Mouse (Mus musculus): ENCODE measurements around the gene Btbd2. TPM values are rescaled to one million over a fixed set of nuclear protein-coding genes. Genes with fewer than 3 reads are reported as not detected.

The Btbd2 gene
- polyA plus RNA-seq, 1 experiment from 2014 or later, result 85.9 TPM

GRCm38 (mm10) chr10:80697393-80697787, 40.5 kb upstream of the Btbd2 start:
- WGBS, result 90% methylated on average over 8 of the region's 8 CpGs
- Histone ChIP-seq H3K36me3 (replicated peaks) (0 out of 2 replicates have a peak, but pooled peaks cover 3% of the 10 kb centered on the region), H3K4me3 (no peak overlapping the region), H3K4me2 (no peak overlapping the region), H3K9ac (no peak overlapping the region), H3K27ac (no peak overlapping the region), H3K9me3 (no peaks in the 10 kb centered on the region), H3K27me3 (replicated peaks) (no peaks in the 10 kb centered on the region), H3K4me1 (peaks cover 24% of the 10 kb centered on the region)
- ATAC-seq (replicated peaks), result no peak

GRCm38 (mm10) chr10:80696502-80697392, 39.9 kb upstream of the Btbd2 start:
- ATAC-seq (replicated peaks), result no peak
- 0 out of 2 replicates have a peak, but pooled peaks cover 3% of the 10 kb centered on the region for H3K36me3 ChIP-seq (replicated peaks)
- H3K4me1 ChIP-seq, result peaks cover 24% of the 10 kb centered on the region
- H3K9ac ChIP-seq, result no peak overlapping the region
- no peak overlapping the region for H3K4me3 ChIP-seq
- WGBS, result 74% methylated on average over 12 of the region's 12 CpGs
- no peak overlapping the region for H3K4me2 ChIP-seq
- H3K27ac ChIP-seq, result no peak overlapping the region
- H3K9me3 ChIP-seq, result no peaks in the 10 kb centered on the region
- no peaks in the 10 kb centered on the region for H3K27me3 ChIP-seq (replicated peaks)

GRCm38 (mm10) chr10:80695801-80696501, 39.1 kb upstream of the Btbd2 start:
- no peak for ATAC-seq (replicated peaks)
- 76% methylated on average over 10 of the region's 10 CpGs for WGBS
- Histone ChIP-seq H3K4me2 (no peak overlapping the region), H3K36me3 (replicated peaks) (peaks cover 6% of the 10 kb centered on the region; the same call in 1 of the 2 replicates), H3K4me3 (no peak overlapping the region), H3K27ac (no peak overlapping the region), H3K4me1 (peaks cover 20% of the 10 kb centered on the region), H3K9me3 (no peaks in the 10 kb centered on the region), H3K9ac (no peak overlapping the region), H3K27me3 (replicated peaks) (no peaks in the 10 kb centered on the region)

GRCm38 (mm10) chr10:80695186-80695585, 38.3 kb upstream of the Btbd2 start:
- H3K9ac ChIP-seq, result no peak overlapping the region
- no peaks in the 10 kb centered on the region for H3K27me3 ChIP-seq (replicated peaks)
- no peak overlapping the region for H3K27ac ChIP-seq
- no peak for ATAC-seq (replicated peaks)
- 84% methylated on average over 2 of the region's 2 CpGs for WGBS
- no peak overlapping the region for H3K4me2 ChIP-seq
- H3K4me3 ChIP-seq, result no peak overlapping the region
- H3K9me3 ChIP-seq, result no peaks in the 10 kb centered on the region
- H3K36me3 ChIP-seq (replicated peaks), result peaks cover 10% of the 10 kb centered on the region
- peaks cover 12% of the 10 kb centered on the region for H3K4me1 ChIP-seq

- WGBS, result 90% methylated on average over 13 of the region's 13 CpGs
- Histone ChIP-seq H3K4me2 (no peak overlapping the region), H3K36me3 (replicated peaks) (peaks cover 19% of the 10 kb centered on the region), H3K4me3 (no peak overlapping the region), H3K27me3 (replicated peaks) (no peaks in the 10 kb centered on the region), H3K9ac (no peak overlapping the region), H3K9me3 (no peaks in the 10 kb centered on the region), H3K27ac (no peak overlapping the region), H3K4me1 (peaks cover 7% of the 10 kb centered on the region; the same call in 1 of the 2 replicates)
- no peak for ATAC-seq (replicated peaks)
Measured at GRCm38 (mm10) chr10:80694159-80694938, 37.5 kb upstream of the Btbd2 start.

GRCm38 (mm10) chr10:80693401-80694045, 36.7 kb upstream of the Btbd2 start:
- peaks cover 24% of the 10 kb centered on the region for H3K36me3 ChIP-seq (replicated peaks)
- 90% methylated on average over 12 of the region's 12 CpGs for WGBS
- ATAC-seq (replicated peaks), result no peak

GRCm38 (mm10) chr10:80692249-80693165, 35.6 kb upstream of the Btbd2 start:
- H3K36me3 ChIP-seq (replicated peaks), result peaks cover 24% of the 10 kb centered on the region
- no peak overlapping the region for H3K27ac ChIP-seq
- no peaks in the 10 kb centered on the region for H3K4me1 ChIP-seq
- H3K9ac ChIP-seq, result no peak overlapping the region
- no peak overlapping the region for H3K4me3 ChIP-seq
- WGBS, result 85% methylated on average over 14 of the region's 14 CpGs
- no peak for ATAC-seq (replicated peaks)
- H3K4me2 ChIP-seq, result no peak overlapping the region
- no peaks in the 10 kb centered on the region for H3K27me3 ChIP-seq (replicated peaks)
- H3K9me3 ChIP-seq, result no peaks in the 10 kb centered on the region

More at GRCm38 (mm10) chr10:80693401-80694045, 36.7 kb upstream of the Btbd2 start:
- Histone ChIP-seq H3K4me2 (no peak overlapping the region), H3K9ac (no peak overlapping the region), H3K9me3 (no peaks in the 10 kb centered on the region), H3K4me3 (no peak overlapping the region), H3K27me3 (replicated peaks) (no peaks in the 10 kb centered on the region), H3K4me1 (peaks cover 7% of the 10 kb centered on the region; the same call in 1 of the 2 replicates), H3K27ac (no peak overlapping the region)

- no peak overlapping the region for H3K4me3 ChIP-seq
- no peak overlapping the region for H3K27ac ChIP-seq
- WGBS, result 35% methylated on average over 5 of the region's 5 CpGs
- H3K9me3 ChIP-seq, result no peaks in the 10 kb centered on the region
- no peaks in the 10 kb centered on the region for H3K27me3 ChIP-seq (replicated peaks)
- ATAC-seq (replicated peaks), result 0 out of 2 replicates have a peak, but pooled peaks have one; percentile 58
- no peak overlapping the region for H3K9ac ChIP-seq
- no peak overlapping the region for H3K4me2 ChIP-seq
- no peaks in the 10 kb centered on the region for H3K4me1 ChIP-seq
- peaks cover 47% of the 10 kb centered on the region for H3K36me3 ChIP-seq (replicated peaks)
Measured at GRCm38 (mm10) chr10:80687850-80688249, 31.0 kb upstream of the Btbd2 start.

- Histone ChIP-seq H3K9me3 (no peaks in the 10 kb centered on the region), H3K4me1 (no peaks in the 10 kb centered on the region), H3K27ac (no peak overlapping the region), H3K4me2 (no peak overlapping the region), H3K9ac (no peak overlapping the region), H3K36me3 (replicated peaks) (peaks cover 47% of the 10 kb centered on the region), H3K27me3 (replicated peaks) (no peaks in the 10 kb centered on the region), H3K4me3 (no peak overlapping the region)
- 94% methylated on average over 3 of the region's 3 CpGs for WGBS
- no peak for ATAC-seq (replicated peaks)
Measured at GRCm38 (mm10) chr10:80686617-80687016, 29.7 kb upstream of the Btbd2 start.

- no peaks in the 10 kb centered on the region for H3K27me3 ChIP-seq (replicated peaks)
- WGBS, result 93% methylated on average over 4 of the region's 4 CpGs
- H3K4me2 ChIP-seq, result no peak overlapping the region
- peaks cover 37% of the 10 kb centered on the region for H3K36me3 ChIP-seq (replicated peaks)
- no peak overlapping the region for H3K9ac ChIP-seq
- H3K4me1 ChIP-seq, result no peaks in the 10 kb centered on the region
- no peak overlapping the region for H3K4me3 ChIP-seq
- no peak overlapping the region for H3K27ac ChIP-seq
- no peak for ATAC-seq (replicated peaks)
- H3K9me3 ChIP-seq, result no peaks in the 10 kb centered on the region
Measured at GRCm38 (mm10) chr10:80684984-80685383, 28.1 kb upstream of the Btbd2 start.

- Histone ChIP-seq H3K4me1 (no peaks in the 10 kb centered on the region), H3K27me3 (replicated peaks) (no peaks in the 10 kb centered on the region), H3K36me3 (replicated peaks) (peaks cover 29% of the 10 kb centered on the region), H3K9ac (no peak overlapping the region), H3K4me2 (no peak overlapping the region), H3K9me3 (no peaks in the 10 kb centered on the region), H3K27ac (no peak overlapping the region), H3K4me3 (no peak overlapping the region)
- ATAC-seq (replicated peaks), result no peak
- WGBS, result 61% methylated on average over 6 of the region's 6 CpGs
Measured at GRCm38 (mm10) chr10:80684214-80684613, 27.3 kb upstream of the Btbd2 start.

All from midbrain, embryonic 15.5 days (tissue).